Mouse (Mus musculus) right cerebral cortex, postnatal 36 days (tissue): Measurements from ENCODE around the gene Dock2.

ENCODE experiments used
- DNase-seq, 2 experiments: peaks; one replicate each; pipeline ENCODE4 v3.0.0; 2022; ENCODE audit warnings: low spot score in 2 of 2, mixed read lengths in 1 of 2

Gene Dock2

DNA sequence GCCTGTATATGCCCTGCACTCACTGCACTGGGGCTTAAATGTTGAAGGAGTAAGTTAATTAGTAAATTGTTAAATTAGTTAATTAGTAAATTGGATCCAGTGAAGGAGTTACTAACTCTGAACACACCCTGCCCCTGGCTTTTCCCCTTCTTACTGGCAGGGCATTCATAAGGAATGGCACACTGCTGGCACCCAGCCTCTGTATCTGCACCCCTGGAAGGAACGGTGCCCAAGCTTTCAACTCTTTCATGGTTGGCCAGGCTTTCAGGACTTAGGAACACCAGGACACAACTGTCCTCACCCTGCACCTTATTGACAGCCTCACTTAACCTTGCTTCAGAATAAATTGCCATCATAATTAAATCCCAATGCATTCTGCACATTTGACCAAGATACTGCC, 359.1 kb downstream of the Dock2 start:
- DNase-seq, result no peak

DNA sequence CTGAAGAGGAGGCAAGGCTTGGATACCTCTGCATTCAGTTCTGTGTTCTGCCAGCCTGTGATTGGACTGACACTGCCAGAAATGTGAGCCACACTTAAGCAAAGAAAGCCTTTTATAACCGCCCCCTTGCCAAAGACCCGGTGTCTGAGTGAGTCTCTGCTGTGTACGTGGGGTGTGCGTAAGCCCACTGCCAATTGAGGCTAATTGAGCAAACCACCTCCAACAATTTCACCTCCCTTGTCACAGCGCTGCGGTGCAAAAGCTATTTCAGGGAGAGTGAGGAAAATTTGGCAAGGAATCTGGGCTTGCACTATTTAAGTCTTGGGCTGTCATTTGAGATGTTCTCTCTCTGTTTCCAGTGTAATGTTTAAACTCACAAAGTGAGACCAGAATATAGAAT, 362.6 kb downstream of the Dock2 start:
- DNase-seq, result peak; percentile 66 to 85

DNA sequence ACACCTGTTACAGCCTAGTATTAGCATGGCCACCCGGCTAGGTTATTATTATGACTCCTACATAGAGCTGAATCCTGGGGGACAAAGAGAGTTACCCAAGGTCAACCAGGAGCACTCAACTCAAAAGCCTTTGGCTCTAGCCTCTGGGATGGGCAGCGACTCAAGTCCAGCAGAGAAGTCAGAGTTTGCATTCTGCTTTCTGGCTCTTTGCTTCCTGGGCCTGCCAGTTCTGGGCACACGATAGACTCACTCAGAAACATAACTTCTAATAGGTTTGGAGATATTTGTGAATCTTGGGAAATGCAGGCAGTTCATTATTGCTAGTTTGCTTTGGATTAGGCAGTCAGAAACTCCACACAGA, 367.1 kb downstream of the Dock2 start:
- no peak for DNase-seq

DNA sequence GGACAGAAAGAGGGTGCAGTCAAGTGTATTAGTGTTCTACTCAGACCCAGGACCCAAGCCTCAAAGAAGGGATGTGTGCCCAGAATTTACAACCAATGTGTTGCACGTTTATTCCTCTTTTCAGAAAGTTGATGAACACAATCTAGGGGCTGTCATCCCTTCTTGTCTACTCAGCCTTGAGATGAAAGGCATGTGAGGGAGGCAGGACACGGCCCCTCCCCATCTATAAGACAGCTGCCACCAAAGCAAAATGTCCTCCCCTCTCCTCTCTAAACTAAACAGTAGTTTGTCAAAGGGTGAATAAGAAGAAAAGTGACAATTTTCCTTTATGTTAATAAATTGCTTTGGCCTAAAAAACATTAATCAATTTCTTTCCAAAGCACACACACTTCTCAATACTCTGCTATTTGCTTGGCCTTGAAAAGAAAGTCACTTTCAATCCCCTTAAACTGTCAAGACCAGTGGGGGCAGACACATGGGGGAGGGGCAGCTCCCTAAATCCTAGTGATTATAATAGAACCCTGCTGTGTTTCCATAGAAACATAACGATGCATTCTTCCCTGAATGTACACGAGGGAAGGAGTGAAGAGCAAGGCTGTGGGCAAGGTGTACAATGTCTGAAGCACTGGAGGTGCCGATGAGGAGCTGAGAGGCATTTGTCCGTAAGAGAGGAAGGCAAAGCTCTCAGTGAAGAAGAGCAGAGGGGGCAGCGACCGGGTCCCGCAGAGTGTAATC, 367.6 kb downstream of the Dock2 start:
- no peak for DNase-seq

DNA sequence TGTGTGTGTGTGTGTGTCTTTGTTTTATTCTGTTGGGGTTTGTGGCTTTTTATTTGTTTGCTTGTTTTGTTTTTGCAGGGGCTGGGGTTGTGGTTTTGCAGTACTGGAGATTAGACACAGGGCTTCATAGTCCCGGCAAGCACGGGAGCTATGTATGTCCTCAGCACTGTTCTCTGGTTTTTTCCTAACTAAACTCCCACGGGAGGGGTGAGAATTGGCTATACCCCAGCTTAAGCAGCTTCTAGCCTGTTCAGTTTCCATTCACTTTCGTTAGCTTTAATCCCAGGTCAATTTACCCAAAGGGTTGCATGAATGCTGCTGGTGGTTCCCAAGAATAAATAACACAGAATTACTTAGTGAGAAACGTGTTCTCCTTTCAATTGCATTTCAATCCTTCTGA, 376.8 kb downstream of the Dock2 start:
- no peak for DNase-seq

DNA sequence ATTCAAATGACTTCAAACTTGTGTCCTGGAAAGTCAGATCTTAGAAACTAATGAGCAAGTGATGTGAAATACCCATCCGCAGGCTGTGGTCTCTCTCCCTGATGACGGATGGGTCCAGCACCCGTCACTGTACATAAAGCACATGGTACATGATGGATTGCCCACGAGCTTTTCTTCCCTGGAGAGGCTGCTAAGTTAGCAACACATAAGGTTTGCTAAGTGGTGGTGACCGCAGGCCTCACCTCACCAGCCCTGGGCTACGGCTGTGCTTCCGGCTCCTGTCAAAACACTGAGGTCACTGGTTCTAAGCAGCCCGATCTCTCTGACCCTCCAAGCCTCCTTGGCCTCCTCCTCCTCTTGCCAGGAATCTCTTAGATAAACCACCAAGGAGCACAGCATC, 377.4 kb downstream of the Dock2 start:
- DNase-seq, result no peak

DNA sequence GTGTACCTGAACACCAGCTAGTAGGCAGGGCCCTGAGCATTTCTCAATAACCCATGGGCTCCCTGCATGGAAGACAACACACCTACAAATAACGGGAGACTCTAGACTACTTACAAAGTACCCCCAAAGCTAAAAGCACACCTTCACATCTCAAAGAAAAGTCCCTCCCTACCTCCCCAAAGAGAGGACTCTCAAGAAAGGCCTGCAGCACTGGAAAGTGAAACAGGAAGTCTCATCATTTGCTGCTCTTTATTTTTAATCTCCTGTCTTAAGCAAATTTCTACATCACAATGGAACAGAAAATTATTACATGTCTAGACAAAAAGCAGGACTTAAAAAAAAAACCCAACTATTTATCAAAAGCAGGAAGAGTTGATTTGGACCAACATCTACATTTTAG, 378.4 kb downstream of the Dock2 start:
- no peak for DNase-seq

DNA sequence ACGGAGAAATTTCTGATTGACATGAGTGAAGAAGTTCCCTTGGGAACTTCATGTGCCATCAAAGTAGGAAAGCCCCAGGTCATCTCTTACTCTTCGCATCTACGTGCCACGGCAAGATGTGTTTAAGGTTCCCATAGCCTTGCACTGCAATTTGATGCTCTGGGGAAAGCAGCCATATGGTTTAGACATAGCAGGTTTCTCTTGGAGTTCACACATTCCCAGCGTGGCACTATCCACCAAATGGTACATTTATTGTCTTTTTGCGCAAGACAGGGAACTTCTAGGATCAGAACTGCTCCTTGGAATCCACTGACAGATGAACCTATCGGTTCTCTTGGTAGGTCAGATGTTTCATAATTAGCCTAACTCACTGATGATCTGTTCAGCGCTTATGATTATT, 382.3 kb downstream of the Dock2 start:
- DNase-seq, result peak in 1 of 2 experiments; percentile 22

DNA sequence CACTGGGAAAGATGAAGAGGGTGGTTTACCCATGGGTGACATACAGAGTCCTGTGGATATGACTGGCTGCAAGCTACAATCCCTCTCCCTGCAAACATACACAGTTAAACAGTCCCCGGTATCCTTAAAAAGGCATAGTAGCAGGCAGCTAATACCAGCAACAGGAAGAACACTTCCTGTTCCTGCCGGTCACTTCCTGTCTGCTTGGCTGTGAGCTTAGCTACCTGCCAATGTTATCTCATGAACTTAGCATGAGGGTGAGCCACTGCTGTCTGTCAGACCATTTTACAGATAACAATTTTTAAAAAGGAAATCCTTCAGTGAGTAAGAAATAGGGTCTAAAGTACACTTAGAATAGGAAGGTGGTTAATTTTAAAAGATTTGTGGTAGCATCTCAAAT, 385.1 kb downstream of the Dock2 start:
- no peak for DNase-seq

DNA sequence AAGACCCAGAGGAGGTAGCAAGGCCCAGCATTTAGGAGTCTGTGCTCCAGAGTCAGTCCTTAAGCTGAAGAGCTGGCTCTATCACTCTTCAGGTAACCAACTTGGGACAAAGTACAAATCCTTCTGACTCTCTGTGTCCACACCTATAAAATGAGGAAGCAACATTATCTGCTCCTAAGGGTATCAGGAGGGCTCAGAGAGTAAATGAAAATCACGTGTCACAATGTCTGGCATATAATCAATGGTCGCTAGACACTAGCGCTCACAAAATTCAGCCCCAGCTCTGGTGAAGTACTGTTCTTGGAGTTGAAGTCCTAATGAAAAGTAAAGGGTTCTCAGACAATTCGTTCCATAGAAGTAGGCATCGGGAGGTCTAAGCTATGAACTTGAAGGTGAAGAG, 386.0 kb downstream of the Dock2 start:
- DNase-seq, result no peak

DNA sequence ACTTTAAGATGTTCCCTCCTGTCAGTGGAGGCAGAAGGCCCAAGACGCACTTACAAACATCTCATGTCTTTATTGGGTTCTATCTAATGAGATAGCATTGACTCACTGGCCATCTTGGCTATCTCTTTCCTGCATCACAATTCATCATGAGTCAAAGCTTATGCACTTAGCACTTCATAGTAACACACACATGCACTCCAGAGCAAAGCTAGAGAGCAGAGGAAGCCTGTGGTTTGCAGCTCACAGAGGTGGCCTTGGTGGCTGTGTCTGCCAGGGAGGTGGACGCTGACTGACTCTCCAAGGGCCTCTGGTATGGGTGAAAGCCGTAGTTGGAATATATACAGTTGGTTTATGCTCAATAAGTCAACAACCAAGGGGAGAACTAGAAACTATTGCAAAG, 387.9 kb downstream of the Dock2 start:
- DNase-seq, result no peak

DNA sequence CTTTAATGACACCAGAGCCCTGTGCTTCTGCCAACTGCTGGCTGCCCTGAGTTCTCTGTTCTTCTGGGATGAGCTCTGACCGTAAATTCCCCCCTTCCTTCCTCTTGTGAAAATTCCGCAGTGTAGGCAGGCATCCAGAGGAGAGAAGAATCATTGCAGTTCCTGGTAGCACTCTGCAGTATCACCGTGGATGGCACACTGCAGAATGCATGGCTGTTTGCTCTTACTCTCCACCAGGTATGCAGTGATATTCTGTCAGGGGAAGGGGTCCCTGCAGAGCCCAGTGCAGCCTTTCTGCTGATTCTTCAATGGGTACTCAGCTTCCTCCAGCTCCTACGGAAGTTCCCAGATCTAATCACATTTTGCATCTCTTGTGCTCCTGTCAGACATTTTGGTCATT, 391.6 kb downstream of the Dock2 start:
- no peak for DNase-seq

DNA sequence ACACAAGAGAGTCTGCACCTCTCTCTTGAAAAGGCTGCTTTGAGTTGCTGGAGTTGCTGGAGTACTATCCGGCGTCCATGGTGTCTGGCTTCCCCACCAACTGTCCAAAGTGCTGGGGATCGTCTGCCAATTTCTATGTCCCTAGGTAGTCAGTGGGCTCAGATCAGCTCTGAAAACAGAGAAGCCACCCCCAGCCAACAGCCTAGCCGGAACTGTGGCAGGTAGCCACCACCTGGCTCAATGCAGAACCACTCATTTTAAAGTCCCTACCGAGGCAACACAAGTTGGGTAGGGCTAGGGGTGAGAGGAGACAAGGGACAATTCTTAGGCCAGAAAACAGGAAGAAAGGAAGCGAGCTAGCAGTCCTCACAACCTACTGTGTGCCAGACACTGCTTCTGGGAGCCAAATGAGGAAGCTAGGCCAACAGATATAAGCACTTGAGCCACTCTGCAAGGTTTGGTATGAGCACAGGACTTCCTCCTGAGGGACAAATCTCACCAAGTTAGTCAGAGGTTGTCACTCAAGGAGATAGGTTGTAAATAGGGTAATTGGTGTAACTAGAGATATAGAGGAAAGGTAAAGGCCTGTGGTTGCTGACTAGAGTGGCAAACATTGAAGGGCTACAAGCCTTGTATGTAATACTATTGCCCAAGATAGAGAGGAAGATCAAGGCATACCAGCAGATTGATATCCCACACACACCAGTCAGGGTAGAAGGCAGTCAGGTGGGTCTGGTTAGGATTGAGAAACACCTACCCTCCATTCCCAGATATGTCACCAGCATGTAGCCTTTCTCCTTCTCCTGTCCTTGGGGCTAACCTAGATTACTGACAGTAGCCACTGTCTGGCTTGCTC, 394.2 kb downstream of the Dock2 start:
- DNase-seq, result no peak

DNA sequence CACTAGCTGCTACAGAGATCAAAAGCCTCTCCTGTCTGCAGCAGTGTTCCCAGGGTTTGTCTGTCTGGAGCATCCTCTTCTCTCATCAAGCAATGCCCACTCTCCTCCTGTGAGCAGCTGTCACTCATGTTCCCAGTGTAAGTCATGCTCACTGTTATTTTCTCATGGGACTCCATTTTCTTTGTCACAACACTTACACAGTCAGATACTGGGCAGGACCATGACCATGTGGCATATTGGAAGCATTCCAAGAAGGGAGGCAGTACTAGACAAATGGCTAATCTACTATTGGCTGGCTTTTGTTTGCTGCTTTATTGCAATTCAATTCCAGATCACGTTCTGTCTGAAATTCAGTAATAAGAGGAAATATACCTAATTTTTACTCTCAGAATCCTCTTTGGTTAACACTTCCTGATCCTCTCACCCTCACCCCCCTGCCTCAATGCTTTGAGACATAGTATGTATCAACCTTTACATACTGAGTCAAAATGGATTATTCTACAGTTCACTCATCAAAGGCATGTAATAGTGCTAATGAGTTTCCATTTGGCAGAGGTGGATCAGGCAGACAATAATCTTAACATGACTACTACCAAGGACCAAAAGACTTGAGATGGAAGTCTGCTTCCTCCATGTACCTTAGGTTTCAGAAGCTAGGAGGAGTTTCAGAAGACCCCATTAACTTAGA, 398.5 kb downstream of the Dock2 start:
- DNase-seq, result no peak

DNA sequence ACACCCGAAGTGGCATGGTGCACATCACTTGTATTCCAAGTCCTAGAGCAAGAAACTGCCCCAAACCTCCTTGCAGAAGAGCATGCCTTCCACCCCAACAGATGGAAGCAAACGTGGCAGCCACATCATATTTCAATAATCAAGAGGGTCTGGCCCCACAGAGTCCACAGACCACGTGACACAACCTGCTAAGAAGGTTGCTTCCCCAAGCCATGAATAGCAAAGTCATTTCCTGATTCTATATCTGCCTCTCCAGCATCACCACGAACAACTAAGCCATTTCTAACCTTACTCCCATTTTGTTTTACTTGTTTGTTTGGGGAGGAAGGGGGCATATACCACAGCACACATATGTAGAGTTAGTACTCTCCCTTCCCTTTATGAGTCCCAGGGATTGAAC, 399.5 kb downstream of the Dock2 start:
- no peak for DNase-seq

DNA sequence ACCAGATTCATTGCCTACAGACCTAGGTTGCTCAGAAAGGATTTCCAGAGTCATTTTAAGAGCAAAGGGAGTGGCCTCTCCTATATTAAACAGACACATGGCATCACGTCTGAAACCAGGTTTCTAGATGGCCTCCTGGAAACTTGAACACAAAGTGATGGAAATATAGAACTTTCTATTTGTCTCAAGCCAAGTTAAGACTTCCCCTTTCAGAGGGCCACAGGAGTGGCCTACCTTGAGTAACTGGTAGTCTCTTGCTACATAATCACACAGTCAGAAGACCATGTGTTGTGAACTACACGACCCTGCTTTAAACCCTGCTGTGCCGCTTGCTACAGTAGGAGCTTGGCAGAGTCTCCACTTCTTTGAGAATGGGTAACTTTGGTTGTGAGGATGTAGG, 400.2 kb downstream of the Dock2 start:
- no peak for DNase-seq

DNA sequence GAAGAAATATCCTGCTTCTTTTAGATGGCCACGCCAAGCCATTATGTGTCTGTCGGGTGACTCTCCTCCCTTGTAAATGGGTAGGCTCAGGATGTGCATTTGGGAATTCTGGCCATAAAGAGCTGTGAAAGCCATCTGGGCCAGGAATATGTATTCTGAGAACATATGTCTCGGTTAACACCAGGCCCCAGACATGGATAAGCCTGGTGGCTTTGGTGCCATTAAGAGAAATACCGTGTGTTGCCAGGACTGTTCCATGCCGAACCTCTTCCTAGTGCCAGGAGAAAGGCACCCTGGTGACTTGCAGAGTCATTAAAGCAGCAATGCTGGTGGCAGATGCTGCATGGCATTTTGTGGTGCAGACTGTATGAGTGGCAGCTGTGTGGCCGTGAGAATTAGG, 406.0 kb downstream of the Dock2 start:
- DNase-seq, result no peak

DNA sequence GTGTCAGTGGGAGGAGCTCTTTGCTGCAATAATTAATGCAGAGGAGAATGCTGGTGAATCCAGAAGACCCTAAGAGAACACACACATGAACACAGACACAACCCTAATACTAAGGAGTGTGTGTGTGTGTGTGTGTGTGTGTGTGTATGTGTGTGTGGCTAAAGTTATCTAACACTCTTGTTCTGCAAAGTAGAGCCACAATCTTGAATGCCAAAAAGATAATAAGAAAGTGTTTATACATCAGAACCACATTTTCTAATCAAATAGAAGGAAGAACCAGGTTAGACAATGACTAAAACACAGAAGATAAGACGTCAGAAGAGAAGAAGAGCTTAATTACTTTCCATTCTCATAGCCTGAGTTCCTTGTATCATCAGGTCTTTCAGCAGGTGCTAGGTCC, 408.1 kb downstream of the Dock2 start:
- DNase-seq, result no peak

DNA sequence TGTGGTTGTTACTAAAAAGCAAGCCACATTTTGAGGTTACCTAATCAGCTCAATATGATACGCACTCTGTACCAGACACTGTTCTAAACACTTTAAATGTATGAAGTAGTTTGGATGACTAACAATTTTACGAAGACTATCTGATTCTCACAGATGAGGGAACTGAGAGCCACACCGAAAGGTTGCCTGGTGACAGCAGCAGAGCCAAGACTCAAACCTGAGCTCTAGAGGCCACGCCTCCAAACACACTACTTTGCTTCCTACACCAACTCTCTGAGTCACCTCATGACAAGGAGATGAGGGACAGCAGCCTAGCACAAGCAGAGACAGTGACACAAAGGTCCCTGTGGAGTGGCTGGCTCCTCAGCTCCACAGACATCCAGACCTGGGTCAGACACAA, 411.5 kb downstream of the Dock2 start:
- no peak for DNase-seq

DNA sequence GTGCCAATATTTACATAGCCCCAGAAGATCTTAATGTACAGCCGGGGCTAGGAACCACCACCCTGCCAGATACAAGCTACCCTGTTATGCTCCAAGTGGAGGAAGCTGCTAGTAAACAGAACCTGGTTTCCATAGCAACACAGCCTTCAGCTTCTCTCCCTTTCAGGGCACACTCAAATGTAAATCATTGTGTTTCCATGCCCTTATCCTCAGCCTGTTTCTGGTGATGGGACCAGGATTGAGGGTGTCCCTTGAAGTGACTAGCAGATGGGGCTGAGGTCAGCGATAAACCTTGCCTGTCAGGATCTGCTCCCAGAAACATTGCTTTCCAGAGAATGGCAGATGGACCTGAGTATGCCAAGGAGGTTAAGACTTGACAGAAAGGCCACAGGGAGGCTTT, 427.6 kb downstream of the Dock2 start:
- DNase-seq, result no peak

DNA sequence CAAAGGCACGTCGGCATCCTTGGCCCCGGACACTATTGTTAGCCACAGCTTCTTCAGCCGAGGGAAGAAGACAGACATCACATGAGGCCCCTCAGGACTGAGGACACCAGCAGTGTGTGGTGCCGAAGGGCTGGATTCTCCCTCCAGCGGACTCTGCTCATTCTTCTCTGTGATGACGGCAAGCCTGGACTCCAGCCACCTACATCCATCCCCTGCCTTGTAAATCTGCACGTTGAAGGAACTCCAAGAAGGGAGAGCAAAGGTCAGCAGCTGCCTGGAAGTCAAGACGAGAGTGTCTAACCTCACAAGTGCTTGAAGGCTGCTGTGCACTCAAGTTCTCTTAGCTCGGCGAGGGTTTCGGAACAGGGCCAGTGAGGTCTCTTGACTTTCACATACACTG, 428.3 kb downstream of the Dock2 start:
- DNase-seq, result no peak

DNA sequence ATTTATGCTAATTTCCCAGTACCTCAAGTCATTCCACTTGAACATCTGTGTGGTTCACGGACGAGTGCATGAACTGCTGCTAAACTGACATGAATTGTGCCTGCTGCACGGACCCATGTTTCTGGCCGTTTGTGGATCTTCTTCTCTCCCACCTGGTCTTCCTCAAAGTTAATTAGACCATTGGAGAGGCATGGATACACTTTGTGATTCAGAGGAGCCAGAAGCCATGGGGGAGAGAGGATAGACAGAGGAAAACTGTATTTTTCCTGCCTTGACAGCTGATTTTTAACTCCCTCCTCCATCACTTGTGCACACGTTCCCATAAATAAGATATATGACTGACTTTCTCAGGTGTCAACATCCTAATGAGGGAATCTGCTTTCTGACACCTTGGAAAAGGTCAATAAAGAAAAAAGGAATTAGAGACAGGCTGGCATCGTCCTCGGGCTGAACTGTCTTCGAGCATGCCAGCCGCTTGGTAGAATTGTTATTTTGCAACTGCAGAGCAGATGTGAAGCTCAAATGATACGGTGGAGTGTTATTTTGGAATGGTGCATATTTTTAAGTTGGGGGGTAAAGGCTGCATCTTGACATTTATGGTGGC, 434.1 kb downstream of the Dock2 start:
- DNase-seq, result no peak
